Mouse (Mus musculus): Measurements from ENCODE around the gene Dock7.

Gene Dock7

GRCm38 (mm10) chr4:99120211-99121122 lies at the start of gene Dock7:
Gene Dock7 (minus strand): TSS chr4:99120915.
- DNase-seq (ENCODE audit: low spot score) = peak; percentile 84

GRCm38 (mm10) chr4:99168869-99169268 lies 48.2 kb upstream of the Dock7 start:
- DNase-seq (ENCODE audit: low spot score) = no peak

- DNase-seq (ENCODE audit: low spot score) = no peak
Measured at GRCm38 (mm10) chr4:99163547-99163946, 42.8 kb upstream of the Dock7 start.

- no peak for DNase-seq (ENCODE audit: low spot score)
Measured at GRCm38 (mm10) chr4:99163001-99163400, 42.3 kb upstream of the Dock7 start.

- no peak for DNase-seq (ENCODE audit: low spot score)
Measured at GRCm38 (mm10) chr4:99161457-99161971, 40.8 kb upstream of the Dock7 start.

GRCm38 (mm10) chr4:99160899-99161298 lies 40.2 kb upstream of the Dock7 start:
- DNase-seq (ENCODE audit: low spot score) = no peak

- DNase-seq (ENCODE audit: low spot score) = no peak
Measured at GRCm38 (mm10) chr4:99160414-99160813, 39.7 kb upstream of the Dock7 start.

GRCm38 (mm10) chr4:99158495-99158894 lies 37.8 kb upstream of the Dock7 start:
- DNase-seq (ENCODE audit: low spot score) = no peak

GRCm38 (mm10) chr4:99156641-99157307 lies 36.1 kb upstream of the Dock7 start:
- DNase-seq (ENCODE audit: low spot score) = no peak

- no peak for DNase-seq (ENCODE audit: low spot score)
Measured at GRCm38 (mm10) chr4:99151885-99152558, 31.3 kb upstream of the Dock7 start.

- DNase-seq (ENCODE audit: low spot score) = no peak
Measured at GRCm38 (mm10) chr4:99151434-99151833, 30.7 kb upstream of the Dock7 start.

- no peak for DNase-seq (ENCODE audit: low spot score)
Measured at GRCm38 (mm10) chr4:99143323-99143722, 22.6 kb upstream of the Dock7 start.

GRCm38 (mm10) chr4:99141578-99141977 lies 20.9 kb upstream of the Dock7 start:
- DNase-seq (ENCODE audit: low spot score) = no peak

- no peak for DNase-seq (ENCODE audit: low spot score)
Measured at GRCm38 (mm10) chr4:99141171-99141570, 20.5 kb upstream of the Dock7 start.

GRCm38 (mm10) chr4:99137986-99138641 lies 17.4 kb upstream of the Dock7 start:
- DNase-seq (ENCODE audit: low spot score) = no peak

- DNase-seq (ENCODE audit: low spot score) = no peak
Measured at GRCm38 (mm10) chr4:99134522-99134921, 13.8 kb upstream of the Dock7 start.

GRCm38 (mm10) chr4:99133326-99133725 lies 12.6 kb upstream of the Dock7 start:
- peak; percentile 31 for DNase-seq (ENCODE audit: low spot score)

GRCm38 (mm10) chr4:99132686-99133085 lies 12.0 kb upstream of the Dock7 start:
- DNase-seq (ENCODE audit: low spot score) = no peak

- no peak for DNase-seq (ENCODE audit: low spot score)
Measured at GRCm38 (mm10) chr4:99131227-99131653, 10.5 kb upstream of the Dock7 start.

GRCm38 (mm10) chr4:99123546-99123945 lies 2.8 kb upstream of the Dock7 start:
- DNase-seq (ENCODE audit: low spot score) = no peak

- no peak for DNase-seq (ENCODE audit: low spot score)
Measured at GRCm38 (mm10) chr4:99122786-99123185, 2.1 kb upstream of the Dock7 start.

- DNase-seq (ENCODE audit: low spot score) = peak; percentile 79
Measured at GRCm38 (mm10) chr4:99122047-99122446, 1.3 kb upstream of the Dock7 start.
